8 mouse cellular contexts compared by ENCODE assay signal in the genomic region with DNA sequence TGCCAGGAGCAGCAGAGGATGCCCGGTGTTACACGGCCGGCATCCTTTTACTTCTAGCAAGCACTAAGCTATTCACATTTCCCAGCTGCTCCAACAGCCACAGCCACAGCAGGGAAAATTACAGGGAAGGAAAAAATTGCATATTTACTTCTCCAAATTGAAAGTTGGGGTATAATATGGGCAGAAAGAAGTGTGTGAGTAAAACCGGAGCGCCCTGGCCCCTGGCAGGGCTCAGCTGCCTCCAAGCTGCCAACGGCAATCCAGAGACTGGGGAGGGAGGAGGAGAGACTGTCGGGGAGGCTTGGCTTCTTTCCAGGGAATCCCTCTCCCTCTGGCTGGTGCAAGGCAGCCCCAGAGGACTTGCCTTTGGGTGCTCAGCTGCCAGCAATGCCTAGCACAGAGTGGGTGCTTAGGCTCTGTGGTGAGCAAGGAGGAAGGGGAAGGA. TPM values are rescaled to one million over a fixed set of nuclear protein-coding genes. Genes with fewer than 3 reads are reported as not detected.
A peak's percentile ranks its signal among the peaks of the same experiment; 100 is the strongest.
DNase-seq lines count a peak whose midpoint lies in the region; ATAC-seq lines count a peak whose summit lies in the region.

No protein-coding gene starts in this region.

- H3K27ac ChIP-seq in midbrain, embryonic 13.5 days: peak overlapping the region; percentile 69
- H3K27ac ChIP-seq in midbrain, embryonic 16.5 days (ENCODE audit: low read length): no peak overlapping the region
- peak overlapping the region; percentile 24; the same call in 1 of the 2 replicates for H3K27ac ChIP-seq in forebrain, embryonic 14.5 days (ENCODE audit: low read depth, low read length)

- no peak for ATAC-seq in midbrain, embryonic 13.5 days
- ATAC-seq in midbrain, embryonic 16.5 days: no peak
- peak; percentile 83 for ATAC-seq in forebrain, embryonic 14.5 days
- no peak for ATAC-seq in activated CD4-positive, CD25-positive, alpha-beta regulatory T cell, adult 4 months
- ATAC-seq in megakaryocyte progenitor cell, adult 5-6 weeks (replicated peaks; ENCODE audit: poor library complexity): no peak

- no peak overlapping the region for H3K4me3 ChIP-seq in midbrain, embryonic 13.5 days (replicated peaks)
- H3K4me3 ChIP-seq in midbrain, embryonic 16.5 days (ENCODE audit: low read depth, low read length): no peak overlapping the region
- no peak overlapping the region for H3K4me3 ChIP-seq in forebrain, embryonic 14.5 days (ENCODE audit: low read depth, low read length)

- no peak overlapping the region; the same call in 1 of the 2 replicates for H3K9ac ChIP-seq in midbrain, embryonic 13.5 days (replicated peaks)
- no peak overlapping the region for H3K9ac ChIP-seq in midbrain, embryonic 16.5 days (ENCODE audit: low read depth, low read length)
- 0 out of 2 replicates have a peak overlapping the region, but pooled peaks have one; percentile 10 for H3K9ac ChIP-seq in forebrain, embryonic 14.5 days (ENCODE audit: low read length)

- peaks cover 33% of the 10 kb centered on the region for H3K4me1 ChIP-seq in midbrain, embryonic 13.5 days (replicated peaks)
- H3K4me1 ChIP-seq in midbrain, embryonic 16.5 days (ENCODE audit: control insufficient read depth, insufficient read depth, low read length): peaks cover 16% of the 10 kb centered on the region
- peaks cover 16% of the 10 kb centered on the region for H3K4me1 ChIP-seq in forebrain, embryonic 14.5 days (ENCODE audit: control insufficient read depth, insufficient read depth, low read length)

- no peak overlapping the region for H3K4me2 ChIP-seq in midbrain, embryonic 13.5 days (replicated peaks)
- H3K4me2 ChIP-seq in midbrain, embryonic 16.5 days (ENCODE audit: low read length): no peak overlapping the region
- 0 out of 2 replicates have a peak overlapping the region, but pooled peaks have one; percentile 3 for H3K4me2 ChIP-seq in forebrain, embryonic 14.5 days (ENCODE audit: low read length)

- no peaks in the 10 kb centered on the region for H3K36me3 ChIP-seq in midbrain, embryonic 13.5 days
- no peaks in the 10 kb centered on the region for H3K36me3 ChIP-seq in midbrain, embryonic 16.5 days (ENCODE audit: control insufficient read depth, insufficient read depth, low read length)
- no peaks in the 10 kb centered on the region for H3K36me3 ChIP-seq in forebrain, embryonic 14.5 days (ENCODE audit: control insufficient read depth, insufficient read depth, low read length)

- WGBS in midbrain, embryonic 13.5 days: 50% methylated on average over 7 of the region's 7 CpGs
- 35% methylated on average over 7 of the region's 7 CpGs for WGBS in midbrain, embryonic 16.5 days
- 28% methylated on average over 7 of the region's 7 CpGs for WGBS in forebrain, embryonic 14.5 days

- H3K9me3 ChIP-seq in midbrain, embryonic 13.5 days: no peaks in the 10 kb centered on the region
- no peaks in the 10 kb centered on the region for H3K9me3 ChIP-seq in midbrain, embryonic 16.5 days (replicated peaks; ENCODE audit: control insufficient read depth, low read length, poor library complexity, severe bottlenecking)
- H3K9me3 ChIP-seq in forebrain, embryonic 14.5 days (replicated peaks; ENCODE audit: control insufficient read depth, low read length): no peaks in the 10 kb centered on the region

- DNase-seq in forebrain, embryonic 14.5 days (ENCODE audit: low spot score): peak; percentile 91
- DNase-seq in layer of hippocampus, adult 8-10 months (ENCODE audit: low spot score in 2 of 2): peak; percentile 56 to 60
- DNase-seq in right cerebral cortex, postnatal 10 days (ENCODE audit: low spot score in 2 of 2): peak; percentile 80 to 82
- no peak for DNase-seq in thymus, postnatal 10 days (ENCODE audit: low spot score in 2 of 2)

- no peaks in the 10 kb centered on the region for H3K27me3 ChIP-seq in midbrain, embryonic 13.5 days
- H3K27me3 ChIP-seq in midbrain, embryonic 16.5 days (ENCODE audit: control insufficient read depth, insufficient read depth, low read depth, low read length): no peaks in the 10 kb centered on the region
- no peaks in the 10 kb centered on the region for H3K27me3 ChIP-seq in forebrain, embryonic 14.5 days (replicated peaks; ENCODE audit: control insufficient read depth, insufficient read depth, low read length)

RNA-seq across cellular contexts. Expression of gene Chst8, which starts 53.1 kb away (rescaled TPM):
- polyA plus RNA-seq in midbrain, embryonic 13.5 days (2015; fragmentation: Nextera tagmentation; extraction: Ambion mirVana): 20.5 and 21.2 TPM in 2 replicates
- 12.7 and 15.3 TPM in 2 replicates for polyA plus RNA-seq in midbrain, embryonic 16.5 days (2015; fragmentation: Nextera tagmentation; extraction: Ambion mirVana)
- 9.2 and 10.4 TPM in 2 replicates for polyA plus RNA-seq in forebrain, embryonic 14.5 days (2014; fragmentation: Nextera tagmentation; extraction: Ambion mirVana)
- 10 to 100 TPM; 28.5 to 37.0 (median 32.7) TPM for total RNA-seq in layer of hippocampus, adult 8-10 months (2022)
- not detected for polyA plus RNA-seq in activated CD4-positive, CD25-positive, alpha-beta regulatory T cell, adult 4 months (2017; shearing (Covaris generic))
- total RNA-seq in megakaryocyte progenitor cell, adult 5-6 weeks (2015): not detected in 2 replicates
- not detected in 2 replicates for total RNA-seq in megakaryocyte progenitor cell, adult 5-6 weeks (2017)

Comparison
In these comparisons a context has a peak if more than half of its experiments do, and no peak if none do; other contexts are left out.
1. DNase-seq: peak in forebrain, embryonic 14.5 days (single experiment), layer of hippocampus, adult 8-10 months (2 of 2) and right cerebral cortex, postnatal 10 days (2 of 2); none in thymus, postnatal 10 days (0 of 2).
2. RNA of gene Chst8, which starts 53.1 kb away (polyA plus RNA-seq): 20.5 to 21.2 TPM in midbrain, embryonic 13.5 days, 12.7 to 15.3 TPM in midbrain, embryonic 16.5 days and 9.2 to 10.4 TPM in forebrain, embryonic 14.5 days; not detected in activated CD4-positive, CD25-positive, alpha-beta regulatory T cell, adult 4 months; every median in the first group is over 10 times any median in the second.